Mouse (Mus musculus) stomach, embryonic 14.5 days (tissue): ENCODE results near the gene Plekhm1. TPM values are rescaled to one million over a fixed set of nuclear protein-coding genes. Genes with fewer than 3 reads are reported as not detected.

Experiments
- ATAC-seq: fragments of 200-750 bp; cut with Nextera tagmentation; 2 replicates; pipeline ENCODE4 v1.8.0; 2017; ENCODE audit warnings: low read depth, moderate TSS enrichment; ENCODE audit not compliant: insufficient number of reproducible peaks, insufficient read depth, low FRiP score
- H3K27ac ChIP-seq: fragments of 300-500 bp; sonication (generic); 2 replicates; pipeline ENCODE4 v1.5.1; 2014; ENCODE audit warnings: mild to moderate bottlenecking, low read length, moderate library complexity, mixed read lengths
- H3K27me3 ChIP-seq: fragments of 300-500 bp; sonication (generic); 2 replicates; pipeline ENCODE4 v1.6.1; 2014; ENCODE audit warnings: low read length, control low read depth, mixed read lengths; ENCODE audit not compliant: control insufficient read depth, insufficient read depth
- H3K36me3 ChIP-seq: fragments of 300-500 bp; sonication (generic); 2 replicates; pipeline ENCODE4 v1.6.1; 2014; ENCODE audit warnings: mild to moderate bottlenecking, control low read depth, low read length, moderate library complexity, mixed read lengths; ENCODE audit not compliant: control insufficient read depth, insufficient read depth
- H3K4me1 ChIP-seq: fragments of 300-500 bp; sonication (generic); 2 replicates; pipeline ENCODE4 v1.6.1; 2014; ENCODE audit warnings: low read length, control low read depth, mixed read lengths; ENCODE audit not compliant: control insufficient read depth, insufficient read depth
- H3K4me2 ChIP-seq: fragments of 300-500 bp; sonication (generic); replicated peaks from 2 replicates; pipeline ENCODE4 v1.6.1; 2014; ENCODE audit warnings: low read depth, low read length, control low read depth
- H3K4me3 ChIP-seq: fragments of 300-500 bp; sonication (generic); 2 replicates; pipeline ENCODE4 v1.5.1; 2014; ENCODE audit warnings: low read depth, low read length, control low read depth
- H3K9ac ChIP-seq: fragments of 300-500 bp; sonication (generic); replicated peaks from 2 replicates; pipeline ENCODE4 v1.6.1; 2014; ENCODE audit warnings: low read depth, mild to moderate bottlenecking, control low read depth, low read length, moderate library complexity, mixed read lengths
- H3K9me3 ChIP-seq: fragments of 300-500 bp; sonication (generic); 2 replicates; pipeline ENCODE4 v1.6.1; 2016; ENCODE audit warnings: low read depth, low read length, control low read depth; ENCODE audit not compliant: control insufficient read depth
- WGBS: fragments of 180-500 bp; shearing (Covaris S2); extraction: QIAGEN DNeasy Blood & Tissue Kit; methylation state at CpG from one replicate; pipeline ENCODE4 v1.1.7; 2014; 5-methylcytosine and 5-hydroxymethylcytosine counted together
- polyA plus RNA-seq: library from polyadenylated mRNA; unstranded; fragments of >200 nt; fragmentation: Nextera tagmentation; extraction: Ambion mirVana; gene quantifications from 2 replicates; pipeline ENCODE4 v1.2.1, GENCODE M21; 2014

The Plekhm1 gene
- polyA plus RNA-seq, 1 experiment from 2014 or later = 7.5 TPM

- no peak for ATAC-seq
- Histone ChIP-seq H3K4me1 (no peaks in the 10 kb centered on the region), H3K9ac (no peak overlapping the region), H3K27ac (peak overlapping the region; percentile 44; the same call in 1 of the 2 replicates), H3K27me3 (no peaks in the 10 kb centered on the region), H3K36me3 (peaks cover 15% of the 10 kb centered on the region), H3K4me3 (no peak overlapping the region), H3K9me3 (no peaks in the 10 kb centered on the region), H3K4me2 (no peak overlapping the region)
- WGBS = 78% methylated on average over 3 of the region's 3 CpGs
Observed at GRCm38 (mm10) chr11:103372068-103372467, 40.4 kb downstream of the Plekhm1 start.

- Histone ChIP-seq H3K9me3 (no peaks in the 10 kb centered on the region), H3K36me3 (peaks cover 12% of the 10 kb centered on the region; the same call in 1 of the 2 replicates), H3K4me2 (no peak overlapping the region), H3K9ac (no peak overlapping the region), H3K27ac (no peak overlapping the region; the same call in 1 of the 2 replicates), H3K4me1 (no peaks in the 10 kb centered on the region), H3K27me3 (no peaks in the 10 kb centered on the region), H3K4me3 (no peak overlapping the region)
- ATAC-seq = no peak
- 78% methylated on average over 3 of the region's 3 CpGs for WGBS
Observed at GRCm38 (mm10) chr11:103371222-103371539, 41.3 kb downstream of the Plekhm1 start.

GRCm38 (mm10) chr11:103370397-103371221 is 41.9 kb downstream of the Plekhm1 start:
- no peak for ATAC-seq
- H3K4me2 ChIP-seq = no peak overlapping the region
- H3K4me1 ChIP-seq = no peaks in the 10 kb centered on the region
- no peaks in the 10 kb centered on the region for H3K9me3 ChIP-seq
- no peak overlapping the region for H3K9ac ChIP-seq
- WGBS = 88% methylated on average over 9 of the region's 9 CpGs
- peaks cover 12% of the 10 kb centered on the region; the same call in 1 of the 2 replicates for H3K36me3 ChIP-seq
- H3K27me3 ChIP-seq = no peaks in the 10 kb centered on the region
- H3K4me3 ChIP-seq = no peak overlapping the region
- no peak overlapping the region for H3K27ac ChIP-seq

- Histone ChIP-seq H3K4me1 (peaks cover 12% of the 10 kb centered on the region; the same call in 1 of the 2 replicates), H3K9ac (no peak overlapping the region)
Observed at GRCm38 (mm10) chr11:103365530-103365929, 47.0 kb downstream of the Plekhm1 start.

GRCm38 (mm10) chr11:103365022-103365421 is 47.5 kb downstream of the Plekhm1 start:
- H3K9me3 ChIP-seq = no peaks in the 10 kb centered on the region
- H3K27ac ChIP-seq = no peak overlapping the region
- 81% methylated on average over 3 of the region's 3 CpGs for WGBS
- H3K4me1 ChIP-seq = peaks cover 12% of the 10 kb centered on the region; the same call in 1 of the 2 replicates
- no peak overlapping the region for H3K4me2 ChIP-seq
- peaks cover 3% of the 10 kb centered on the region; the same call in 1 of the 2 replicates for H3K27me3 ChIP-seq
- ATAC-seq = no peak
- H3K4me3 ChIP-seq = no peak overlapping the region
- H3K9ac ChIP-seq = no peak overlapping the region
- peaks cover 7% of the 10 kb centered on the region; the same call in 1 of the 2 replicates for H3K36me3 ChIP-seq

More at GRCm38 (mm10) chr11:103365530-103365929, 47.0 kb downstream of the Plekhm1 start:
- Histone ChIP-seq H3K36me3 (peaks cover 9% of the 10 kb centered on the region; the same call in 1 of the 2 replicates), H3K27ac (no peak overlapping the region), H3K4me3 (no peak overlapping the region), H3K27me3 (peaks cover 3% of the 10 kb centered on the region; the same call in 1 of the 2 replicates), H3K4me2 (no peak overlapping the region), H3K9me3 (no peaks in the 10 kb centered on the region)
- 91% methylated on average over 4 of the region's 4 CpGs for WGBS
- ATAC-seq = no peak

- no peak for ATAC-seq
- Histone ChIP-seq H3K4me1 (peaks cover 14% of the 10 kb centered on the region; the same call in 1 of the 2 replicates), H3K4me3 (no peak overlapping the region), H3K27ac (peak overlapping the region; percentile 3; the same call in 1 of the 2 replicates), H3K9me3 (no peaks in the 10 kb centered on the region), H3K27me3 (peaks cover 7% of the 10 kb centered on the region), H3K36me3 (peaks cover 6% of the 10 kb centered on the region; the same call in 1 of the 2 replicates), H3K4me2 (no peak overlapping the region), H3K9ac (no peak overlapping the region)
- WGBS = 50% methylated on average over 5 of the region's 5 CpGs
Observed at GRCm38 (mm10) chr11:103364335-103364734, 48.2 kb downstream of the Plekhm1 start.

GRCm38 (mm10) chr11:103363214-103364148 is 49.0 kb downstream of the Plekhm1 start, which contains the start of gene Arhgap27:
TSS of gene Arhgap27 (minus strand) at chr11:103363692.
- Histone ChIP-seq H3K27ac (peak within 1 kb of the TSS; percentile 81), H3K27me3 (peaks cover 8% of the 10 kb centered on the region), H3K36me3 (peaks cover 6% of the 10 kb centered on the region; the same call in 1 of the 2 replicates), H3K4me2 (peak within 1 kb of the TSS; percentile 74), H3K9me3 (no peaks in the 10 kb centered on the region), H3K4me1 (peaks cover 15% of the 10 kb centered on the region; the same call in 1 of the 2 replicates), H3K9ac (peak within 1 kb of the TSS; percentile 42), H3K4me3 (peak within 1 kb of the TSS; percentile 46)
- ATAC-seq = peak; percentile 12; the same call in 1 of the 2 replicates
- WGBS = 3% methylated on average over 35 of the region's 35 CpGs
